Mouse (Mus musculus) myocyte (in vitro differentiated cells): ENCODE results near the gene Stk10. TPM values are rescaled to one million over a fixed set of nuclear protein-coding genes. Genes with fewer than 3 reads are reported as not detected.
A peak's percentile ranks its signal among the peaks of the same experiment; 100 is the strongest.

ENCODE experiments used
- H3K27me3 ChIP-seq: one replicate; pipeline ENCODE4 v1.6.1; 2011; ENCODE audit not compliant: control insufficient read depth, insufficient read depth, insufficient read length
- H3K36me3 ChIP-seq: one replicate; pipeline ENCODE4 v1.6.1; 2011; ENCODE audit not compliant: control insufficient read depth, insufficient read depth
- H3K4me2 ChIP-seq: one replicate; pipeline ENCODE4 v1.6.1; 2011; ENCODE audit warnings: low read depth, control low read depth
- H3K4me3 ChIP-seq: one replicate; pipeline ENCODE4 v1.5.1; 2011; ENCODE audit warnings: mild to moderate bottlenecking, control low read depth, moderate library complexity
- H3K79me2 ChIP-seq: one replicate; pipeline ENCODE4 v1.6.1; 2011; ENCODE audit not compliant: control insufficient read depth, insufficient read depth
- H3ac ChIP-seq: one replicate; pipeline ENCODE4 v1.6.1; 2011; ENCODE audit not compliant: control insufficient read depth, insufficient read length
- CEBPB ChIP-seq: IDR thresholded peaks from 2 replicates; pipeline ENCODE4 v1.6.1; 2011; ENCODE audit warnings: mild to moderate bottlenecking, moderate library complexity; ENCODE audit not compliant: poor library complexity, insufficient read depth, severe bottlenecking
- E2F4 ChIP-seq: IDR thresholded peaks from one replicate; pipeline ENCODE4 v1.6.1; 2011; ENCODE audit warnings: mild to moderate bottlenecking, control low read depth, moderate library complexity; ENCODE audit not compliant: insufficient read depth
- MAX ChIP-seq: IDR thresholded peaks from one replicate; pipeline ENCODE4 v1.6.1; 2011; ENCODE audit warnings: low read depth, mild to moderate bottlenecking, control low read depth
- MYOD1 ChIP-seq, 3 experiments: IDR thresholded peaks; one replicate each; pipeline ENCODE4 v1.6.1; 2011; ENCODE audit warnings: control low read depth in 2 of 3, low read depth in 2 of 3, mild to moderate bottlenecking in 2 of 3, moderate library complexity in 1 of 3; ENCODE audit not compliant: insufficient read length in 2 of 3, control insufficient read depth in 1 of 3
- MYOG ChIP-seq, 3 experiments: IDR thresholded peaks; one replicate each; pipeline ENCODE4 v1.6.1; 2011; ENCODE audit warnings: control low read depth in 2 of 3, low read depth in 2 of 3, mild to moderate bottlenecking in 2 of 3; ENCODE audit not compliant: insufficient read length in 2 of 3, control insufficient read depth in 1 of 3, insufficient read depth in 1 of 3
- POLR2A ChIP-seq: IDR thresholded peaks from one replicate; pipeline ENCODE4 v1.6.1; 2011; ENCODE audit warnings: low read depth, mild to moderate bottlenecking, control low read depth, moderate library complexity; ENCODE audit not compliant: insufficient read length
- POLR2AphosphoS2 ChIP-seq: IDR thresholded peaks from one replicate; pipeline ENCODE4 v1.6.1; 2011; ENCODE audit warnings: low read depth, control low read depth; ENCODE audit not compliant: insufficient read length
- REST ChIP-seq: IDR thresholded peaks from one replicate; pipeline ENCODE4 v1.6.1; 2011; ENCODE audit warnings: mild to moderate bottlenecking, control low read depth, moderate library complexity; ENCODE audit not compliant: insufficient read depth, insufficient read length
- SRF ChIP-seq: IDR thresholded peaks from one replicate; pipeline ENCODE4 v1.6.1; 2011; ENCODE audit warnings: low read depth; ENCODE audit not compliant: control insufficient read depth, insufficient read length
- TCF12 ChIP-seq: IDR thresholded peaks from one replicate; pipeline ENCODE4 v1.6.1; 2011; ENCODE audit warnings: mild to moderate bottlenecking, control low read depth; ENCODE audit not compliant: poor library complexity, insufficient read depth, severe bottlenecking
- TCF3 ChIP-seq: IDR thresholded peaks from one replicate; pipeline ENCODE4 v1.6.1; 2011; ENCODE audit warnings: low read depth, control low read depth; ENCODE audit not compliant: insufficient read length
- USF1 ChIP-seq: IDR thresholded peaks from one replicate; pipeline ENCODE4 v1.6.1; 2011; ENCODE audit warnings: low read depth, mild to moderate bottlenecking, control low read depth, moderate library complexity
- polyA plus RNA-seq: library from polyadenylated mRNA; unstranded; fragments of >200 nt; fragmentation: generic; extraction: Trizol; gene quantifications from one replicate; pipeline ENCODE4 v1.2.1, GENCODE M21; 2012; ENCODE audit warnings: missing spikeins

The Stk10 gene
- polyA plus RNA-seq, 1 experiment: 7.1 TPM

- H3K4me3 ChIP-seq: no peak overlapping the region
- TF ChIP-seq E2F4: no peak
- TF ChIP-seq TCF12: no peak
- no peak for TF ChIP-seq MAX
- TF ChIP-seq POLR2AphosphoS2: no peak
- no peak for TF ChIP-seq MYOD1 (IDR thresholded peaks at IDR 0.05; ENCODE audit: control insufficient read depth in 1 of 3, insufficient read length in 2 of 3, low read depth in 2 of 3)
- no peak for TF ChIP-seq POLR2A
- no peak for TF ChIP-seq CEBPB
- no peak for TF ChIP-seq USF1
- no peak for TF ChIP-seq MYOG (IDR thresholded peaks at IDR 0.05; ENCODE audit: control insufficient read depth in 1 of 3, insufficient read depth in 1 of 3, insufficient read length in 2 of 3, low read depth in 2 of 3)
- TF ChIP-seq TCF3: no peak
- TF ChIP-seq SRF: no peak
- TF ChIP-seq REST: no peak
- H3K79me2 ChIP-seq: no peaks in the 10 kb centered on the region
- peaks cover 12% of the 10 kb centered on the region for H3K36me3 ChIP-seq
- H3ac ChIP-seq: no peak overlapping the region
- no peaks in the 10 kb centered on the region for H3K27me3 ChIP-seq
- no peak overlapping the region for H3K4me2 ChIP-seq
Measured at GRCm38 (mm10) chr11:32594122-32594521, 61.0 kb downstream of the Stk10 start.

DNA sequence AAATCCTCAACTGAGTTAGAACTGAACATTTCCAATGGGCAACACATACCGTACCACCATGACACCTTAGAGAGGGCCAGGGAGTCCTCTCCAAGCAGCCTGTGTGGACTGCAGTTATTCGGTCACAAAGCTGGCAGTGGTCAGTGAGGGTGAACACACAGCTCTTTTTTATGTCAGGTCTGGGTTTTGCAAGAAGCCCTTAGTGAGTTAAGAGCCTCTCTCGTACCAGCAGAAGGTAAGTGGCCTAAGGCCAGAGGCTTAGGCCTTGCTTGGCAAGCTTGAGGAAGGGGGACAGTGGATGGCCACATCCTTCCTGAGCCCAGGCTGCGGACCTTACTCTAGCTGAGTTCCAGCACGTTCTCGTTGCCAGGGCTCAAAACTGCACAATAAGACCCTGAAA is 67.3 kb downstream of the Stk10 start:
- H3K4me3 ChIP-seq: no peak overlapping the region
- TF ChIP-seq TCF3: no peak
- TF ChIP-seq POLR2A: no peak
- no peak for TF ChIP-seq CEBPB
- no peaks in the 10 kb centered on the region for H3K79me2 ChIP-seq
- H3K4me2 ChIP-seq: no peak overlapping the region
- H3K27me3 ChIP-seq: no peaks in the 10 kb centered on the region
- peaks cover 5% of the 10 kb centered on the region for H3K36me3 ChIP-seq
- no peak overlapping the region for H3ac ChIP-seq

- H3K79me2 ChIP-seq: no peaks in the 10 kb centered on the region
- no peaks in the 10 kb centered on the region for H3K27me3 ChIP-seq
- no peak overlapping the region for H3K4me3 ChIP-seq
- H3ac ChIP-seq: no peak overlapping the region
- H3K4me2 ChIP-seq: no peak overlapping the region
- no peaks in the 10 kb centered on the region for H3K36me3 ChIP-seq
- no peak for TF ChIP-seq POLR2AphosphoS2
- TF ChIP-seq TCF3: no peak
- TF ChIP-seq MYOD1 (IDR thresholded peaks at IDR 0.05; ENCODE audit: control insufficient read depth in 1 of 3, insufficient read length in 2 of 3, low read depth in 2 of 3): no peak
- TF ChIP-seq CEBPB: no peak
- no peak for TF ChIP-seq TCF12
- no peak for TF ChIP-seq USF1
- TF ChIP-seq REST: no peak
- TF ChIP-seq MAX: no peak
- TF ChIP-seq POLR2A: no peak
- TF ChIP-seq MYOG (IDR thresholded peaks at IDR 0.05; ENCODE audit: control insufficient read depth in 1 of 3, insufficient read depth in 1 of 3, insufficient read length in 2 of 3, low read depth in 2 of 3): no peak
Measured at GRCm38 (mm10) chr11:32601528-32602323, 68.6 kb downstream of the Stk10 start.

GRCm38 (mm10) chr11:32604663-32605062 is 71.6 kb downstream of the Stk10 start:
- Histone ChIP-seq H3ac (no peak overlapping the region), H3K4me2 (peak overlapping the region; percentile 73), H3K36me3 (peaks cover 6% of the 10 kb centered on the region), H3K27me3 (no peaks in the 10 kb centered on the region), H3K79me2 (no peaks in the 10 kb centered on the region), H3K4me3 (no peak overlapping the region)
- no peak for TF ChIP-seq MAX
- peak in 1 of 3 experiments; percentile 22 for TF ChIP-seq MYOG (IDR thresholded peaks at IDR 0.05; ENCODE audit: control insufficient read depth in 1 of 3, insufficient read depth in 1 of 3, insufficient read length in 2 of 3, low read depth in 2 of 3)

- Histone ChIP-seq H3K79me2 (no peaks in the 10 kb centered on the region), H3K4me2 (peak overlapping the region; percentile 73), H3K36me3 (peaks cover 6% of the 10 kb centered on the region), H3K27me3 (no peaks in the 10 kb centered on the region), H3K4me3 (no peak overlapping the region), H3ac (no peak overlapping the region)
- no peak for TF ChIP-seq REST
- no peak for TF ChIP-seq POLR2AphosphoS2
- TF ChIP-seq TCF12: no peak
- TF ChIP-seq E2F4: no peak
- TF ChIP-seq USF1: no peak
- TF ChIP-seq MYOD1 (IDR thresholded peaks at IDR 0.05; ENCODE audit: control insufficient read depth in 1 of 3, insufficient read length in 2 of 3, low read depth in 2 of 3): no peak
- TF ChIP-seq MAX: no peak
Measured at GRCm38 (mm10) chr11:32605131-32605860, 72.2 kb downstream of the Stk10 start.
